ENCODE assay signal across 17 mouse cellular contexts in genomic region chr6:127334256-127334655, GRCm38 (mm10).
A peak's percentile ranks its signal among the peaks of the same experiment; 100 is the strongest.
DNase-seq lines count a peak whose midpoint lies in the region; ATAC-seq and TF ChIP-seq lines count a peak whose summit lies in the region.
"Had no signal": no experiment of that assay in that cellular context is flagged by ENCODE, and none has a peak within 500 bp of the region (broad histone marks: within the 10 kb centered on the region; RNA-seq: fewer than 3 reads in every experiment).

No protein-coding gene starts in this region.

- H3K9me3 ChIP-seq in hindbrain, embryonic 10.5 days, result no peaks in the 10 kb centered on the region
- no peaks in the 10 kb centered on the region for H3K9me3 ChIP-seq in hindbrain, embryonic 12.5 days (replicated peaks)
- no peaks in the 10 kb centered on the region for H3K9me3 ChIP-seq in lung, postnatal 0 days (ENCODE audit: low read length)
- no peaks in the 10 kb centered on the region for H3K9me3 ChIP-seq in stomach, postnatal 0 days (ENCODE audit: control insufficient read depth, low read length)
- H3K9me3 ChIP-seq: embryonic facial prominence, embryonic 13.5 days; forebrain, embryonic 12.5 days; limb, embryonic 10.5 days had no signal

- H3K4me1 ChIP-seq in hindbrain, embryonic 10.5 days (replicated peaks), result peaks cover 84% of the 10 kb centered on the region
- peaks cover 55% of the 10 kb centered on the region for H3K4me1 ChIP-seq in hindbrain, embryonic 12.5 days
- peaks cover 17% of the 10 kb centered on the region; the same call in 1 of the 2 replicates for H3K4me1 ChIP-seq in lung, postnatal 0 days (ENCODE audit: insufficient read depth, low read depth, low read length)
- peaks cover 20% of the 10 kb centered on the region for H3K4me1 ChIP-seq in stomach, postnatal 0 days (replicated peaks; ENCODE audit: control insufficient read depth, insufficient read depth)

- H3K9ac ChIP-seq in hindbrain, embryonic 12.5 days, result no peak overlapping the region
- H3K9ac ChIP-seq in lung, postnatal 0 days (replicated peaks; ENCODE audit: low read depth), result no peak overlapping the region
- H3K9ac ChIP-seq in stomach, postnatal 0 days (ENCODE audit: low read length), result no peak overlapping the region
- H3K9ac ChIP-seq: embryonic facial prominence, embryonic 13.5 days; forebrain, embryonic 12.5 days; hindbrain, embryonic 14.5 days had no signal

- H3K27me3 ChIP-seq in hindbrain, embryonic 10.5 days (ENCODE audit: insufficient read depth, poor library complexity, severe bottlenecking), result peaks cover 15% of the 10 kb centered on the region
- H3K27me3 ChIP-seq in hindbrain, embryonic 12.5 days, result 0 out of 2 replicates have a peak, but pooled peaks cover 4% of the 10 kb centered on the region
- H3K27me3 ChIP-seq in lung, postnatal 0 days (replicated peaks; ENCODE audit: insufficient read depth, low read length), result no peaks in the 10 kb centered on the region
- H3K27me3 ChIP-seq in stomach, postnatal 0 days (ENCODE audit: control insufficient read depth, insufficient read depth, low read length), result no peaks in the 10 kb centered on the region
- H3K27me3 ChIP-seq: embryonic facial prominence, embryonic 13.5 days; forebrain, embryonic 12.5 days had no signal

- H3K36me3 ChIP-seq in hindbrain, embryonic 10.5 days, result no peaks in the 10 kb centered on the region
- no peaks in the 10 kb centered on the region for H3K36me3 ChIP-seq in hindbrain, embryonic 12.5 days
- H3K36me3 ChIP-seq in lung, postnatal 0 days (ENCODE audit: insufficient read depth, low read length), result no peaks in the 10 kb centered on the region
- H3K36me3 ChIP-seq in stomach, postnatal 0 days (ENCODE audit: control insufficient read depth, insufficient read depth, low read length), result no peaks in the 10 kb centered on the region
- H3K36me3 ChIP-seq: embryonic facial prominence, embryonic 13.5 days; forebrain, embryonic 12.5 days; limb, embryonic 10.5 days had no signal

- no peak for ATAC-seq in hindbrain, embryonic 12.5 days (ENCODE audit: low FRiP score)
- ATAC-seq in lung, postnatal 0 days, result peak; percentile 31
- ATAC-seq in stomach, postnatal 0 days (ENCODE audit: low FRiP score, low TSS enrichment), result peak; percentile 63
- no peak for ATAC-seq in megakaryocyte-erythroid progenitor cell, adult 5-6 weeks (replicated peaks; ENCODE audit: low FRiP score, low TSS enrichment, poor library complexity, severe bottlenecking)

- no peak overlapping the region for H3K4me2 ChIP-seq in hindbrain, embryonic 12.5 days (replicated peaks)
- H3K4me2 ChIP-seq in lung, postnatal 0 days (replicated peaks; ENCODE audit: low read depth, low read length), result no peak overlapping the region
- no peak overlapping the region for H3K4me2 ChIP-seq in stomach, postnatal 0 days (replicated peaks; ENCODE audit: low read depth)
- H3K4me2 ChIP-seq: embryonic facial prominence, embryonic 13.5 days; forebrain, embryonic 12.5 days; hindbrain, embryonic 14.5 days had no signal

- no peak for DNase-seq in hindbrain, embryonic 10.5 days (ENCODE audit: low spot score)
- DNase-seq in urinary bladder, postnatal 36 days (ENCODE audit: low spot score in 2 of 2), result peak; percentile 38 to 56
- DNase-seq in urinary bladder, postnatal 25 days (ENCODE audit: low spot score), result no peak
- DNase-seq in lung, postnatal 0 days (ENCODE audit: low spot score), result peak; percentile 69
- peak; percentile 82 for DNase-seq in stomach, postnatal 0 days (ENCODE audit: low spot score)
- DNase-seq in ovary, postnatal 36 days (ENCODE audit: low spot score), result no peak
- DNase-seq: adrenal gland, adult 2 months; cerebellum, postnatal 14 days; gastrocnemius, postnatal 14 days; midbrain, embryonic 14.5 days; right cerebral cortex, adult 18-20 months had no signal

- no peak for TF ChIP-seq EP300 in lung, postnatal 0 days (IDR thresholded peaks at IDR 0.05)
- no peak for TF ChIP-seq EP300 in stomach, postnatal 0 days (optimal IDR thresholded peaks at IDR 0.05)

- 87% methylated on average over 6 of the region's 6 CpGs for WGBS in hindbrain, embryonic 10.5 days
- WGBS in hindbrain, embryonic 12.5 days, result 95% methylated on average over 6 of the region's 6 CpGs
- 51% methylated on average over 6 of the region's 6 CpGs for WGBS in lung, postnatal 0 days
- WGBS in stomach, postnatal 0 days, result 40% methylated on average over 6 of the region's 6 CpGs

- no peak for TF ChIP-seq CTCF in lung, postnatal 0 days (IDR thresholded peaks at IDR 0.05)
- TF ChIP-seq CTCF in stomach, postnatal 0 days (IDR thresholded peaks at IDR 0.05; ENCODE audit: low read depth), result no peak

- H3K27ac ChIP-seq in hindbrain, embryonic 10.5 days, result peak overlapping the region; percentile 66
- no peak overlapping the region for H3K27ac ChIP-seq in hindbrain, embryonic 12.5 days
- peak overlapping the region; percentile 7; the same call in 1 of the 2 replicates for H3K27ac ChIP-seq in lung, postnatal 0 days (ENCODE audit: low read length)
- peak overlapping the region; percentile 13; the same call in 1 of the 2 replicates for H3K27ac ChIP-seq in stomach, postnatal 0 days (replicated peaks)
- H3K27ac ChIP-seq: embryonic facial prominence, embryonic 13.5 days; forebrain, embryonic 12.5 days; hindbrain, embryonic 14.5 days; limb, embryonic 10.5 days had no signal

- H3K4me3 ChIP-seq in hindbrain, embryonic 10.5 days, result no peak overlapping the region
- H3K4me3 ChIP-seq in hindbrain, embryonic 12.5 days, result no peak overlapping the region
- H3K4me3 ChIP-seq in lung, postnatal 0 days (ENCODE audit: low read depth, low read length), result no peak overlapping the region
- H3K4me3 ChIP-seq in stomach, postnatal 0 days (ENCODE audit: low read depth, low read length), result no peak overlapping the region
- H3K4me3 ChIP-seq: embryonic facial prominence, embryonic 13.5 days; forebrain, embryonic 12.5 days; limb, embryonic 10.5 days had no signal

Comparison
In these comparisons a context has a peak if more than half of its experiments do, and no peak if none do; other contexts are left out.
1. DNase-seq: peak in urinary bladder, postnatal 36 days (2 of 2), lung, postnatal 0 days (single experiment) and stomach, postnatal 0 days (single experiment); none in hindbrain, embryonic 10.5 days (single experiment), urinary bladder, postnatal 25 days (single experiment) and ovary, postnatal 36 days (single experiment).
2. ATAC-seq: peak in lung, postnatal 0 days (single experiment) and stomach, postnatal 0 days (single experiment); none in hindbrain, embryonic 12.5 days (single experiment) and megakaryocyte-erythroid progenitor cell, adult 5-6 weeks (single experiment).